Mouse (Mus musculus): ENCODE data around the gene Lep.

GRCm38 (mm10) chr6:29118231-29118630 lies 58.2 kb downstream of the Lep start:
- no peak for TF ChIP-seq POLR2A (IDR thresholded peaks at IDR 0.05; ENCODE audit: extremely low read depth, insufficient read depth, low read length)
- TF ChIP-seq CTCF (IDR thresholded peaks at IDR 0.05; ENCODE audit: extremely low read depth, insufficient read depth, low read length) = no peak

Measured in cortical plate, adult 2 months (tissue).